ENCODE assay signal across 8 mouse cellular contexts in genomic region chr11:113806382-113807077, GRCm38 (mm10). TPM values are rescaled to one million over a fixed set of nuclear protein-coding genes. Genes with fewer than 3 reads are reported as not detected.
DNase-seq lines count a peak whose midpoint lies in the region; ATAC-seq lines count a peak whose summit lies in the region.

No protein-coding gene starts in this region.

- H3K9me3 ChIP-seq in liver, embryonic 13.5 days (replicated peaks) = no peaks in the 10 kb centered on the region

- H3K4me1 ChIP-seq in liver, embryonic 13.5 days (replicated peaks) = peaks cover 32% of the 10 kb centered on the region

- H3K27me3 ChIP-seq in liver, embryonic 13.5 days = peaks cover 62% of the 10 kb centered on the region

- H3K4me3 ChIP-seq in liver, embryonic 13.5 days (replicated peaks) = no peak overlapping the region

- H3K27ac ChIP-seq in liver, embryonic 13.5 days = no peak overlapping the region; the same call in 1 of the 2 replicates

- no peak for ATAC-seq in liver, embryonic 13.5 days (ENCODE audit: low read depth)

- WGBS in liver, embryonic 13.5 days (ENCODE audit: insufficient replicate concordance) = 38% methylated on average over 9 of the region's 9 CpGs

- peak; percentile 33 for DNase-seq in adrenal gland, postnatal 14 days
- DNase-seq in adrenal gland, adult 8-10 months = no peak
- peak; percentile 40 for DNase-seq in left cerebral cortex, adult 11 months (ENCODE audit: low spot score)
- DNase-seq in left cerebral cortex, adult 18-20 months (ENCODE audit: low spot score in 2 of 2) = no peak
- DNase-seq in heart, postnatal 10 days = peak; percentile 67 to 68
- no peak for DNase-seq in liver, embryonic 13.5 days
- no peak for DNase-seq in thymus, postnatal 25 days
- DNase-seq in retina, embryonic 14.5 days (ENCODE audit: low spot score) = no peak

- H3K4me2 ChIP-seq in liver, embryonic 13.5 days = no peak overlapping the region

- peak overlapping the region; percentile 8; the same call in 1 of the 2 replicates for H3K9ac ChIP-seq in liver, embryonic 13.5 days

- intact Hi-C loops in heart, postnatal 10 days (cut with DNase I) = loop anchor here (1.0 kb wide), 1 partner anchor 55 kb away; the partner anchor contains the start of gene Cdc42ep4

- no peaks in the 10 kb centered on the region for H3K36me3 ChIP-seq in liver, embryonic 13.5 days

RNA-seq across cellular contexts. Expression of gene Cdc42ep4, which starts 54.8 kb away (rescaled TPM):
- 76.8 and 82.7 TPM in 2 replicates for total RNA-seq in adrenal gland, postnatal 14 days (2021)
- 100 to 1,000 TPM in 2 of 4 experiments, 10 to 100 TPM in 2; 90.2 to 151 (median 111) TPM for total RNA-seq in adrenal gland, adult 8-10 months (2022)
- 10 to 100 TPM; 26.6 to 28.8 TPM for total RNA-seq in left cerebral cortex, adult 18-20 months (2021)
- total RNA-seq in heart, postnatal 10 days (2021) = 10 to 100 TPM; 23.6 to 33.0 TPM
- polyA plus RNA-seq in liver, embryonic 13.5 days (2015; fragmentation: Nextera tagmentation; extraction: Ambion mirVana) = 17.3 and 18.4 TPM in 2 replicates

Comparison
In these comparisons a context has a peak if more than half of its experiments do, and no peak if none do; other contexts are left out.
1. DNase-seq: peak in adrenal gland, postnatal 14 days (single experiment), left cerebral cortex, adult 11 months (single experiment) and heart, postnatal 10 days (2 of 2); none in adrenal gland, adult 8-10 months (single experiment), left cerebral cortex, adult 18-20 months (0 of 2), liver, embryonic 13.5 days (single experiment), thymus, postnatal 25 days (single experiment) and retina, embryonic 14.5 days (single experiment).